Mouse (Mus musculus): ENCODE results near the gene Defb22.

The Defb22 gene

GRCm38 (mm10) chr2:152442322-152442721, 47.6 kb downstream of the Defb22 start:
- DNase-seq (ENCODE audit: low read depth, low spot score), result no peak

GRCm38 (mm10) chr2:152439833-152440232, 50.1 kb downstream of the Defb22 start:
- no peak for DNase-seq (ENCODE audit: low read depth, low spot score)

- no peak for DNase-seq (ENCODE audit: low read depth, low spot score)
Observed at GRCm38 (mm10) chr2:152438963-152439362, 51.0 kb downstream of the Defb22 start.

- peak; percentile 73 for DNase-seq (ENCODE audit: low read depth, low spot score)
Observed at GRCm38 (mm10) chr2:152436983-152437860, 52.7 kb downstream of the Defb22 start.

GRCm38 (mm10) chr2:152436405-152436901, 53.5 kb downstream of the Defb22 start:
- DNase-seq (ENCODE audit: low read depth, low spot score), result no peak
